Mouse (Mus musculus): ENCODE measurements around the gene Oaf. TPM values are rescaled to one million over a fixed set of nuclear protein-coding genes. Genes with fewer than 3 reads are reported as not detected.

Oaf gene
- polyA plus RNA-seq, 1 experiment from 2014 or later: 48.9 TPM

DNA sequence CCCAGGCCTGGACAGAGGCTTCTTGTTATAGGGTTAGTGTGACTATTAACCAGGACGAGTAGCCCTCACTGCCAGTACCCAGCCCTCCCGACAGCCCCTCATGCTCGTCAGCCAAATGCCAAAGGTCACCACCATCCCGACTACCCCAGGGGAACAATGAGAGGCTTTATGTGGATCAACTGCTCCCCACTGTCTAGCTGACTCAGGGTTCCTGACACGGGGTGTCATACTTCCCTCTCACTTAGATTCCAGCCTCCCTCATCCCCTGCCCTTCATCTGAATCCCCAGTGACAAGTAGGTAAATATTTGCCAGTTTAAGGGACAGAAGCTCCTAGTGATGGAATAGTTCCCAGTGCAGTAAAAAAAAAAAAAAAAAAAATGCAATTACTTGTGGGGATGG lies 7.4 kb downstream of the Oaf start:
- no peaks in the 10 kb centered on the region for H3K36me3 ChIP-seq
- peak overlapping the region; percentile 76 for H3K27ac ChIP-seq
- no peaks in the 10 kb centered on the region for H3K27me3 ChIP-seq
- 11% methylated on average over 5 of the region's 5 CpGs for WGBS
- no peak overlapping the region for H3K4me3 ChIP-seq
- H3K4me2 ChIP-seq: peak overlapping the region; percentile 25; the same call in 1 of the 2 replicates
- H3K9ac ChIP-seq: no peak overlapping the region
- peaks cover 78% of the 10 kb centered on the region for H3K4me1 ChIP-seq
- no peaks in the 10 kb centered on the region for H3K9me3 ChIP-seq
- ATAC-seq (ENCODE audit: borderline replicate concordance, extremely low read depth, low FRiP score, low TSS enrichment): 0 out of 2 replicates have a peak, but pooled peaks have one; percentile 4

DNA sequence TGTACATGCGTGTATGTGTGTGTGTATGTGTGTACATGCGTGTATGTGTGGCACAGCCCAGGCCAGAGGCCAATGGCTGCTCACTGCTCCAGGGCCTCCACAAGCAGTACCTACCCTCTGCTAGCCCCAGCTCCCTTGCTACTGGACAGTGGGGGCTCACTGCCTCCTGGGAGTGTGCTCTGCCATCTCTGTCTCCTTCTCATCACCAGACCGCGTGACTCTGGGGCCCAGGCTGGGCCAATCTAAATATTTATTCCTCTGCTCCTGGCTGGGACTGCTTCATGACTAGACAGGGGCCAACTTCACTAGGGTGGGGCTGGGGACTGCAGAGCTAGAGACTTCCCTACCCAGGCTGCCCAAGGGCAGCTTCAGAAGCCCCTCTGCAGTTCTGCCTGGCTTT lies 7.9 kb downstream of the Oaf start:
- H3K27ac ChIP-seq: peak overlapping the region; percentile 76
- H3K4me3 ChIP-seq: no peak overlapping the region
- 31% methylated on average over 4 of the region's 4 CpGs for WGBS
- ATAC-seq (ENCODE audit: borderline replicate concordance, extremely low read depth, low FRiP score, low TSS enrichment): peak; percentile 81
- H3K4me2 ChIP-seq: peak overlapping the region; percentile 25; the same call in 1 of the 2 replicates
- H3K27me3 ChIP-seq: no peaks in the 10 kb centered on the region
- H3K36me3 ChIP-seq: no peaks in the 10 kb centered on the region
- H3K9ac ChIP-seq: no peak overlapping the region
- H3K9me3 ChIP-seq: no peaks in the 10 kb centered on the region
- H3K4me1 ChIP-seq: peaks cover 78% of the 10 kb centered on the region

DNA sequence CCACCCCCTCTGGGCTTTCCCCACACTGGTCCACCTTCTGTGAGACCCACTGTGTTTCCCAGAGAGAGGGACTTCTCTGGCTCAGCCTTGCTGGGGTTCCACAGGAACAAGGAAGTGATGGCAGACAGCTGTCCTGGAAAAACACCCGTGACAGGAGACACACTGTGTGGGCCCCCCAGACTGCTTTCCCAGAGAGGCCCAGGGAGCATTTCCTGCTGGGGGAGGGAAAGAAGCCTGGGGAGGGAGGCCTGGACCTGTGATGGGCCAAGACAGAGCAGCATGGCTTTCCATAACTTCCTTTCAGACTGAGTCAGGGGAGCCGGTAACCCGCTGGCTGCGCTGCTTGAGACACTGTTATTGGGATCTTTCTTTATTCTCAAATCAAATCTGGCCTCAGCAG lies 8.8 kb downstream of the Oaf start:
- peak overlapping the region; percentile 76 for H3K27ac ChIP-seq
- WGBS: 19% methylated on average over 4 of the region's 4 CpGs
- H3K4me1 ChIP-seq: peaks cover 78% of the 10 kb centered on the region
- no peaks in the 10 kb centered on the region for H3K9me3 ChIP-seq
- H3K27me3 ChIP-seq: no peaks in the 10 kb centered on the region
- no peak overlapping the region; the same call in 1 of the 2 replicates for H3K9ac ChIP-seq
- no peaks in the 10 kb centered on the region for H3K36me3 ChIP-seq
- H3K4me3 ChIP-seq: no peak overlapping the region
- peak; percentile 9; the same call in 1 of the 2 replicates for ATAC-seq (ENCODE audit: borderline replicate concordance, extremely low read depth, low FRiP score, low TSS enrichment)
- 0 out of 2 replicates have a peak overlapping the region, but pooled peaks have one; percentile 21 for H3K4me2 ChIP-seq

DNA sequence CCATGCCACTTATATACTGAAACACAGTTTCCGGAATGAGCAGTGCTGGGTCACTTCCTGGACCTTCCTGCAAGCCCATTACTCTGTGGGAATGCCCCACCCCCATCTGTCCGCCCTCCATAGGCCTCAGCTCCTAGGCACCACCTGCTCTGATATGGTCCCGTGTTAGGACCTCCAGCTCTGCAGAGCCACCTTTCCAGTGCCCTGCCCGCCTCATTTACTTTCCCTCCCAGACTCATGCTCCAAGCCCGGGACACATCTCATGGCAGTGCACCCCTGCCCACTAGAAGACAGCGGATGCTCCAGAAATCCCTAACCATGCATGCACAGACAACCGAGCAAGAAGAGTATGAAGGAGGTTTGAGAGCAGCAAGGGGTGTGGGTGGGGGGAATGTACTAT lies 9.7 kb downstream of the Oaf start:
- ATAC-seq (ENCODE audit: borderline replicate concordance, extremely low read depth, low FRiP score, low TSS enrichment): no peak

DNA sequence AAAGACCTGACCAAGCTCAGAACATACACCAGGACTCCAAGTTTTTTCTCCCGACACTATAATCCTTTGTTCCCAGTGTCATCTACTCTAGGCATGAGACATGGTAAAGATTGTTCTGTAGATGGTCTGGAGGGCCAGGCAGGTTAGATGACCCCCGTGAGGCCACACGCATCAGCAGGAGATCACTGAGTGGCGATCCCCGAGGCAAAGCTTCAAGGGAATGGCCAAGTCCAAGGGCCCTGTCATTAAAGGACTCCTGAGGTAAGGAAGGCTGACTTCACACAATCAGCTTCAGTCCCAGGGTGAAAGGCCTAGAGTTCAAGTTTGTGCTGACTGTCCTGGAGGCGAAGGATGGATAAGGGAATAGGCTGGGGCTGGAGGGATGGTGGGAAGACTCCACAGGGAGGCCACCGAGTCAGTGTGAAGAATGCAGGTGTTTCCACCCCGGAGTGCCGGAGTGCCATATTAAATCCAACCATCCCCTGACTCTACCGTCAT lies 10.3 kb downstream of the Oaf start:
- Histone ChIP-seq H3K27me3 (no peaks in the 10 kb centered on the region), H3K4me3 (no peak overlapping the region), H3K9ac (no peak overlapping the region), H3K9me3 (no peaks in the 10 kb centered on the region), H3K4me2 (no peak overlapping the region), H3K27ac (no peak overlapping the region), H3K36me3 (no peaks in the 10 kb centered on the region), H3K4me1 (peaks cover 80% of the 10 kb centered on the region)
- ATAC-seq (ENCODE audit: borderline replicate concordance, extremely low read depth, low FRiP score, low TSS enrichment): no peak
- 88% methylated on average over 10 of the region's 10 CpGs for WGBS

More for the DNA sequence above, 9.7 kb downstream of the Oaf start:
- no peak overlapping the region for H3K4me3 ChIP-seq
- no peak overlapping the region for H3K9ac ChIP-seq
- H3K9me3 ChIP-seq: no peaks in the 10 kb centered on the region
- H3K4me2 ChIP-seq: no peak overlapping the region
- no peak overlapping the region for H3K27ac ChIP-seq
- peaks cover 81% of the 10 kb centered on the region for H3K4me1 ChIP-seq
- whole genome bisulfite sequencing: 68% methylated on average over 7 of the region's 7 CpGs
- H3K27me3 ChIP-seq: no peaks in the 10 kb centered on the region
- H3K36me3 ChIP-seq: no peaks in the 10 kb centered on the region

DNA sequence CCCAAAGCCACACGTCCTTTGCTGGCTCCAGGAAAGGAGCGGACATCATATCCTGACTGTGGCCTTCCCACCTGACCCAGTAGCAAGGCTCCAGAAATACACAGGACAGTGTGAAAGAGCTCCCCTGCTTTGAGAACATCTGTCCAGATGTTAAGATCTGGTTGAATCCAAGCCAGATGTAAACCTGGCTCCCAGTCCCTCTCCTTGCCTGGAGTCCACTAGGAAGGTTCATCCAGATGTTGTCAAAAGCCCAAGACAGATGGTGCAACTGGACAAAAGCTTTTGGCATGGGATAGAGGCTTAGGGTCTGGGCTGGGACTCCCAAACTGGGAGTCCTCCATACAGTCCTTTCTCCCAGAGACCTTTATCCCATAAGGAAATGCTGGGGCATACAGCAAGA lies 11.0 kb downstream of the Oaf start:
- WGBS: 79% methylated on average over 2 of the region's 2 CpGs
- H3K4me1 ChIP-seq: peaks cover 73% of the 10 kb centered on the region

DNA sequence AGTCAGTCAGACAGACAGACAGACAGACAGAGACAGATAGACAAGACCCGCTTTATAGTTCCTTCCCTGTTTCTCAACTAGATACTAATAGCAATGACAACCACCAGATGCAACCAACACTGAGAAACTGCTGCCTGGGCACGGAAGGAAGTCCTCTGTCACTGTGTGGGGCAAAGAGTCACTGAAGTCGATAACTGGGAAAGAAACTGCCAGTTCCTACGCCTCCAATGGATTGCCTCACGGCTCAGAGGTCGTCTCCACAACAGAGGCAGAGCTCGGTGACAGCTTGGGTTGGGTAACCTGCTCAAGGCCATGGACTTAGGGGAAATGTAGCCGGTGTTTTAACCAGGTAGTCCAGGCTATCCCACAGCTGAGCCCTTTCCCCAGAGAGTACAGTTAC lies 12.1 kb downstream of the Oaf start:
- 62% methylated on average over 8 of the region's 8 CpGs for WGBS
- no peak overlapping the region for H3K27ac ChIP-seq
- H3K36me3 ChIP-seq: peaks cover 2% of the 10 kb centered on the region; the same call in 1 of the 2 replicates
- no peak for ATAC-seq (ENCODE audit: borderline replicate concordance, extremely low read depth, low FRiP score, low TSS enrichment)
- no peak overlapping the region for H3K9ac ChIP-seq
- H3K4me3 ChIP-seq: no peak overlapping the region
- H3K4me2 ChIP-seq: no peak overlapping the region
- no peaks in the 10 kb centered on the region for H3K9me3 ChIP-seq
- no peaks in the 10 kb centered on the region for H3K27me3 ChIP-seq
- peaks cover 61% of the 10 kb centered on the region for H3K4me1 ChIP-seq

More for the DNA sequence above, 11.0 kb downstream of the Oaf start:
- Histone ChIP-seq H3K27me3 (no peaks in the 10 kb centered on the region), H3K9me3 (no peaks in the 10 kb centered on the region), H3K27ac (no peak overlapping the region), H3K9ac (no peak overlapping the region), H3K36me3 (peaks cover 2% of the 10 kb centered on the region; the same call in 1 of the 2 replicates), H3K4me3 (no peak overlapping the region), H3K4me2 (no peak overlapping the region)
- no peak for ATAC-seq (ENCODE audit: borderline replicate concordance, extremely low read depth, low FRiP score, low TSS enrichment)

DNA sequence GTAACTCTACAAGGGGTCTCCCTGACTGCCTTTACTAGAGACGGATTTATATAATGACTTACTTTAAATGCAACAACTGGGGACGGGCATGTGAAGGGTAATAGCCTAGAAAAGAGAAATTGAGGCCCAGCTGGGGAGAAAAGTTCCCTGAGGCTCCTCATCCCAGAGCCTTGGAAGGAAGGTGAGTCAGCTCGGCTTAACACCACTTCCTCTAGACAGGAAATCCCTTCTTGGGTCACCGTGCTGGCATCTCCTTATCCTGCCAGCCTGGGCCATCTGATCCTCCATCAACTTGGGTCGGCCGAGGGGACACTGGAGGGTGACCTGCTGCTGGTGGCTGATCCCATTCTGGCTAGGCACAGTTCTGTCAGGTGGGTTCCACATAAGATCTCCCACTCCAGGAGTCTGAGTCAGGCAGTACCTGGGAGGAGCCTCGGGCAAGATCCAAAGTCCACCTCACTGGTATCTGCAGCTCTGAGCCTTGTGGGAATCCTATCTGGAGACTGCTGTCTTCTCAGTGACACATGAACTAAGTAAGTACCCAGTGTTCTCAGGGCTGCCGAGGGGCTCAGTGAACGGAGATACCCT lies 13.0 kb downstream of the Oaf start:
- peaks cover 52% of the 10 kb centered on the region for H3K4me1 ChIP-seq
- no peaks in the 10 kb centered on the region for H3K27me3 ChIP-seq
- no peak overlapping the region for H3K9ac ChIP-seq
- H3K27ac ChIP-seq: no peak overlapping the region
- peaks cover 2% of the 10 kb centered on the region; the same call in 1 of the 2 replicates for H3K36me3 ChIP-seq
- WGBS: 57% methylated on average over 9 of the region's 9 CpGs
- no peak for ATAC-seq (ENCODE audit: borderline replicate concordance, extremely low read depth, low FRiP score, low TSS enrichment)
- no peaks in the 10 kb centered on the region for H3K9me3 ChIP-seq
- no peak overlapping the region for H3K4me2 ChIP-seq
- no peak overlapping the region for H3K4me3 ChIP-seq

DNA sequence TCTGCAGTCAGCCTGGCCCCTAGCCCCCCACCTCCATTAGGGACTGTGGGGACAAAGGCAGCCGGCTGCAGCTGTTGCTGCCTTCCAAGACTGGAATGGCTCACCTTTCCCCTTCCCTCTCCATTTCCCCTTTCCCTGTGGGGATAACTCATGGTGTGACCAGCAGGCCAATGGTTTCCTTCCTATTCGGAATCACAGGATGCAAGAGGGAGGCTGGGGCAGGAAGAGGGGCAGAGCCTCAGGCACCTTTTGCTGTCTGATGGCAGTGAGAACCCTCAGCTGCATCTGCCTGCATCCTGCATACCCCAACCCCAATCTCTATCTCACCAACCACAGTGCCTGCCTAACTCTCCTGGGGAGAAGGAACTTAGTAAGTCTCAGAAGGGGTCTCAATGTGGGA lies 14.2 kb downstream of the Oaf start:
- peaks cover 12% of the 10 kb centered on the region for H3K36me3 ChIP-seq
- WGBS: 49% methylated on average over 2 of the region's 2 CpGs
- no peak overlapping the region for H3K4me3 ChIP-seq
- H3K27ac ChIP-seq: 0 out of 2 replicates have a peak overlapping the region, but pooled peaks have one; percentile 1
- no peaks in the 10 kb centered on the region for H3K9me3 ChIP-seq
- no peaks in the 10 kb centered on the region for H3K27me3 ChIP-seq
- ATAC-seq (ENCODE audit: borderline replicate concordance, extremely low read depth, low FRiP score, low TSS enrichment): no peak
- H3K4me2 ChIP-seq: no peak overlapping the region
- H3K9ac ChIP-seq: no peak overlapping the region
- H3K4me1 ChIP-seq: peaks cover 40% of the 10 kb centered on the region

DNA sequence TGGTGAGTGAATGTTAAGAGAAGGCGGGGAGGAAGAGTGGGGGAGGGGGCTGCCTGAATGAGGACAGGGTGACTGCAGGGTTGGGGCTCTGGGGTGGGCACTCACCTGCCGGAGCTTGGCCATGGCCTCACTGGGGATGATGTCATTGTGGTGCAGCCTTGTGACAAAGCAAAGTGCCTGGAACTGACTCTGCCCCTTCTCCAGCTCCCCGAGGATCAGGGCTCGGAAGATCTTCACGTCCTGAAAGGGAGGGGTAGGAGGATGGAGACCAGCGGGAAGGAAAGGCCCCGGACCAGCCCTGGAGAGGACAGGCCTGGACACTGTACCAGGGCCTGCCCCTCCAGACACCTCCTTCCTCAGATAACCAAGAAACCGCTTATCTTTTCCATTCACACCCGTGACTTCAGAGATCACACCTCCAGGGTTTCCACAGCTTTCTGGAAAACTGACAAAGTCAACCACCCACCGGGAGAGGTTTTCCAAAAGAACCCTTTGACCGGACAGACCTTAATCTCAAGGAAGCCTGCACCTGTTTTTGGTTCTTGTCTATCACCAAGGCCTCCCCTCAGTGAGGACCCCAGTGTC lies 14.8 kb downstream of the Oaf start:
- peaks cover 35% of the 10 kb centered on the region for H3K4me1 ChIP-seq
- ATAC-seq (ENCODE audit: borderline replicate concordance, extremely low read depth, low FRiP score, low TSS enrichment): no peak
- no peak overlapping the region for H3K27ac ChIP-seq
- no peaks in the 10 kb centered on the region for H3K27me3 ChIP-seq
- 41% methylated on average over 11 of the region's 11 CpGs for WGBS
- H3K9ac ChIP-seq: no peak overlapping the region
- no peak overlapping the region for H3K4me3 ChIP-seq
- no peak overlapping the region for H3K4me2 ChIP-seq
- H3K36me3 ChIP-seq: peaks cover 12% of the 10 kb centered on the region
- H3K9me3 ChIP-seq: no peaks in the 10 kb centered on the region

DNA sequence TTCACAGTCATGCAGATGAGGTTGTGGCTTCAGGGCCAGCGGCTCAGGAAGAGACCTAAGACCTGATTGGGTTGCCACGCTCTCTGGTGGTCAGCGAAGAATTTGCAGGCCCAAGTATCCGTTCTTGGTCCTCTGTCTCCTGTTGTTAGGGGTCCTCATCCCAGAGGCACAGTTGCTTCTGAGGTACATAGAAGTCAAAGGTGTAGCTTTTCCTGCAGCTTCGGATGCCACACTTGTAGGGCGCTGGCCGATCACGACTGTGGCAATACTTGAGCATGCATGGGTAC lies 17.3 kb downstream of the Oaf start:
- peaks cover 27% of the 10 kb centered on the region for H3K4me1 ChIP-seq
- no peak overlapping the region for H3K9ac ChIP-seq
- peaks cover 12% of the 10 kb centered on the region for H3K36me3 ChIP-seq
- no peak overlapping the region for H3K4me2 ChIP-seq
- H3K4me3 ChIP-seq: no peak overlapping the region
- H3K27ac ChIP-seq: 0 out of 2 replicates have a peak overlapping the region, but pooled peaks have one; percentile 21
- 50% methylated on average over 8 of the region's 8 CpGs for WGBS
- no peaks in the 10 kb centered on the region for H3K27me3 ChIP-seq
- no peak for ATAC-seq (ENCODE audit: borderline replicate concordance, extremely low read depth, low FRiP score, low TSS enrichment)
- no peaks in the 10 kb centered on the region for H3K9me3 ChIP-seq

DNA sequence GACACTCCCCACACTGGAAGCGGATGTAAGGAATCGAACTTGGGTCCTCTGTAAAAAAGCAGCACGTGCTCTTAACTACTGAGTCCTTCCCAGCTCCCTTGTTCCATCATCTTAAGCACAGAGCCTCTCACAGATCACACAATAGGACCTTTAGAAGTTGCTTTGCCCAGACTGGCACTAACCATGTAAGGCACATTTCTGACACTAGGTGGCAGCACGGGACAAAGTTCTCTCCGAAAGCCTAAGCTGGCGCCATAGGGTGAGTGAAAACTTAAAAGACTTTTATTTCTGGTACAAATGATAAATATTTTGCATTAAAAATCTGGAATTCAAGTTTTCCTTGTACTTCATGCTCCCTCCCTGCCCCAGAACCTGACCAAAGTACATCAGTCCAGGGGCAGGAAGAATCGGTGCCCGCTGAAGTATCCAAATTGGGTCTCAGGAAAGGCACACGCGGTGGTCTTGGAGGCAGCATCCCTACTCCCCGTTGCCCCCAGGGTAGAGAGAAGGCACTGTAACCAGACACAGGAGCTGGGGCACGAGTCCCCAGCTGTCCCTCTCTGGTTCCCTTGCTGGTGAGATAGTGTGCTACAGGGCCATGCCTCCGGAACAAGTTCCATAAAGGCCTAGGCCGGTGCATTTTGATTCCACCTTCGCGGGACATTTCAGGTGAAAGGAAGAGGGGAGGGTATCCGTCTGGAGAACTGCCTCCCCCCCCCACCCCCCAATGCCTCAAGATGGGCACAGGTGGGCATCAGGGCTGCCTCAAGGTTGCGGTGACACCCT lies 17.9 kb downstream of the Oaf start:
- 0 out of 2 replicates have a peak overlapping the region, but pooled peaks have one; percentile 21 for H3K27ac ChIP-seq
- 46% methylated on average over 18 of the region's 18 CpGs for WGBS

More for the DNA sequence above, 17.9 kb downstream of the Oaf start:
- peak; percentile 58; the same call in 1 of the 2 replicates for ATAC-seq (ENCODE audit: borderline replicate concordance, extremely low read depth, low FRiP score, low TSS enrichment)
- peaks cover 12% of the 10 kb centered on the region for H3K36me3 ChIP-seq
- H3K9me3 ChIP-seq: no peaks in the 10 kb centered on the region
- H3K4me3 ChIP-seq: no peak overlapping the region
- no peak overlapping the region for H3K4me2 ChIP-seq
- H3K9ac ChIP-seq: no peak overlapping the region
- H3K27me3 ChIP-seq: no peaks in the 10 kb centered on the region
- peaks cover 22% of the 10 kb centered on the region for H3K4me1 ChIP-seq
